Mouse (Mus musculus): ENCODE measurements at regions not wholly inside any gene's neighbourhood (a gene's known extent, or its start where the extent isn't known, plus 50 kb on each side); places are given as distances from the start of the nearest gene placed in this dataset.

DNA sequence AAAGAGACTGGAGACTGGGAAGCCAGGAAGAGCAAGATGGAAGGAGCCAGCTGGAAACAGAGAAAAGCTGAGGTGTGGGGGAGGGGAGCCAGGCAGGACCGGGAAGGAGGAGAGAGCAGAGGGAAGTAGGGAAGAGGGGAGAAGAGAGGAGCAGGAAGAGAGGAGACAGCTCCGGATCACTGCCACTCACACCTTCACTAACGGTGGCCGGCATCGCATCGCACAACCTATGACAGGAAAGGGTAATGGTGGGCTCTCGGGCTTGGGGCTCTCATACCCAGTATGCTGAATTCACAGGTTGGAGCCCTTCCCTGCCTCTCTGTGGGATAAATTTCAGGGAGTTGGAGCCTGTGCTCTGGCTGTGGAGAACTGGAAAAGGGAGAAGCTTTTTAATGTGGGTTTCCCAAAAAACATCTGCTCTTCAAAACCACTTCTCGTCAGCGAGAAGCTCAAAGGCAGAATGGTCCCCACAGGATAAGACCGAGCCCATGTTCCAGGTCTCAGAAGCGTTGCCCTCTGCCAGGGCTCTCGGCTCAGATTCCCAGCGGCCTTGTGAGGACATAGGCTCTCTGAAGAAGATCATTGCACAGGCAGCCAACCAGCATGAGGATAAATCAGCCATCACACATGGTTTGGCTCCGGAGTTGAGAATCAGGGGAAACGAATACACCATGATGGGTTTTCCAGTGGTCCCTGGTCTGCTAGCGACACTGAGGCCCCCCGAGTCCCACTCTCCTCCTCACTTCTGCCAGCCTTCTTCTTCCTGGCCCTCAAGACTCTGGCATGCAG lies 53.8 kb upstream of the Coro2b start:
- no peak for DNase-seq (ENCODE audit: low spot score)

DNA sequence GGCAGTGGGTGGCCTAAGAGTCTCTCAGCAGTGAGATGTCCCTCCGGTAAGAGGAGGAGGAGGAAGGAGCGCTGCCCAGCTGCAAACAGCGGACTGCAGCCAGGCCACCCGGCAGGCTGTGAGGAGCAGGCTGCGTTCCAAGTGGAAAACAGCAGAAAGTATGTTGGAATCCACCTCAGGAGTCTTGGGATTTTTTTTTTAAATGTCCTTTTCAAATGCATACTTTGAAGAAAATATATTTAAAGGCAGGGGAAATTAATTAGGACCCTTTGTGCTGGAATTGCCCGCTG lies 54.3 kb upstream of the Coro2b start:
- DNase-seq (ENCODE audit: low spot score): no peak

- no peak for DNase-seq (ENCODE audit: low spot score)
Observed at GRCm38 (mm10) chr9:62598056-62598455, 61.2 kb upstream of the Coro2b start.

- no peak for DNase-seq (ENCODE audit: low spot score)
Observed at GRCm38 (mm10) chr9:62598956-62599355, 62.1 kb upstream of the Coro2b start.

DNA sequence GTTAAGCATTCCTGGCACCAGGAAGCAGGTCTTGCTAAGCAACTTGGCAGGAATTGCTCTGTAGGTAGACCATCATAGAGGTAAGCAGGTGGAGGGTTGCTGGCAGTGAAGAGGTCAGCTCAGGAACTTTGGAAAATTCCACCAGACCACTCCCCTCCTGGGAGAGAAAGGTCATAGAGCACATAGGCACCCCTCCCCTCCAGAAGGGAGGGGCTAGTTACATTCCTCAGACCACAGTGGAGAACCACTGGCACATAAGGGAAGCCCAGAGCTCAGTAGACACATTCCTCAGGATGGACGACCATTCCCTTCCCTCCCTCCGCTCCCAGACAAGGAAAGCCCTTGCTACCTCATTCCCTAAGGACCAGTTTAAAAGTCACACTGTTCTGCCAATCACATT lies 67.1 kb upstream of the Itga11 start:
- no peak for DNase-seq (ENCODE audit: low spot score)

- DNase-seq (ENCODE audit: low spot score): no peak
Observed at GRCm38 (mm10) chr9:62611452-62611851, 66.2 kb upstream of the Itga11 start.

- no peak for DNase-seq (ENCODE audit: low spot score)
Observed at GRCm38 (mm10) chr9:62613053-62613452, 64.6 kb upstream of the Itga11 start.

DNA sequence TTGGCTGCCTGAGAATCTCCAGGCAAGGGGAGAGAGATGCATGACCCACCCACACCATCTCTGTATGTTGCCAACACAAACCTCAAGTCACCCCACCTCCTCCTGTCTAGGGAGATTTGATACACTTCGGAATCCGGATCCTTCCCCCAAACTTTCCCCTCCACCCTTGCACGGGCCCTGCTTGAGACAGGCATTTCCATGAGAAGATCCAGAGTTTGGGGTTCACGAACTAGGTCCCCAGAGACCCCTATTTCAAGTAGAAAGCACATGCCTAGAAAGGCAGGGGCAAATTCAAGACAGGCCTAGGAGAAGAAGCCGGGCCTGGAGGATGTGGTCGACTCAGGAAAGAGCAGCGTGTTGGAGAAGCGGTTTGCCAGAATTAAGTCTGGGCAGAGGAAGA lies 63.8 kb upstream of the Itga11 start:
- no peak for DNase-seq (ENCODE audit: low spot score)

- no peak for DNase-seq (ENCODE audit: low spot score)
Observed at GRCm38 (mm10) chr9:62614950-62615349, 62.7 kb upstream of the Itga11 start.

- no peak for DNase-seq (ENCODE audit: low spot score)
Observed at GRCm38 (mm10) chr9:62615799-62616198, 61.8 kb upstream of the Itga11 start.

DNA sequence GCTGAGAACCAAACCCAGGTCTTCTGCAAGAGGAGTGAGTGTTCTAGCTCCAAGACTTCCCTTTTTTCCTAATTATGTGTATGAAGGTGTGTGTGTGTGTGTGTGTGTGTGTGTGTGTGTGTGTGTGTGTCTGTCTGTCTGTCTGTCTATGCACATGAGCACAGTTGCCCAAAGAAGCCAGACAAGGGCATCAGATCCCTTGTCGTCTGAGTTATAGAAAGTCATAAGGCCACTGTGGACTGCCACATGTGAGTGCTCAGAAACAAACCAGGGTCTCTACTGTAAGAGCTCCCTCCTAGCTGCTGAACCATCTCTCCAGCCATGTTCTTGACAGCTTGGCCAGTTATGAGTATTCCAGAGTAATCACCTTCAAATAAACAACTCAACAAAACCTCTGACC lies 58.6 kb upstream of the Itga11 start:
- no peak for DNase-seq (ENCODE audit: low spot score)

DNA sequence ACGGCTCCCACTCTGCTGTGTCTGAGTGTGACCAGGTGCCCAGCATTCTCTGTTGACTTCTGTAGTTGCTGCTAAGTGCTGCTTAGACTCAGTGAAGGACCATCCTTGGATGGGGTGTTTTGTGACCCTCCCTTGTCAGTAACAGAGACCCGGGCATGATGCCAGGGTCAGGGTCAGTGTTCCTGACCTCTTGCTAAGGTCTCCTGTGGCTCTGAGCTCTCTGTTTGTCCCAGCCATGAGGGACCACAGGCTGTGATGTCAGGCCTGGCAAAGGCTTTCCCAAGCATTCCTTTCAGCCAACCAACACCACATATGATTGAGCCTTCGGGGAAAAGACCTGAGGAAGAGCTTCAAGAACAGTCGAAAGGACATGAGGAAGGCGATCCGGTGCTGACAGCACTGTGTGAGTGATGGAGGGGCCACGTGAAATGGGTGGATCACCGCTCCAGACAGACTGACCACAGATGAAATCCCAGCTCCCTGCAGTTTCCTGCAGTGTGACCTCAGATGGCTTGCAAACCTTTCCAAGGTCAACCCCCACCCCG lies 56.7 kb upstream of the Itga11 start:
- no peak for DNase-seq (ENCODE audit: low spot score)

DNA sequence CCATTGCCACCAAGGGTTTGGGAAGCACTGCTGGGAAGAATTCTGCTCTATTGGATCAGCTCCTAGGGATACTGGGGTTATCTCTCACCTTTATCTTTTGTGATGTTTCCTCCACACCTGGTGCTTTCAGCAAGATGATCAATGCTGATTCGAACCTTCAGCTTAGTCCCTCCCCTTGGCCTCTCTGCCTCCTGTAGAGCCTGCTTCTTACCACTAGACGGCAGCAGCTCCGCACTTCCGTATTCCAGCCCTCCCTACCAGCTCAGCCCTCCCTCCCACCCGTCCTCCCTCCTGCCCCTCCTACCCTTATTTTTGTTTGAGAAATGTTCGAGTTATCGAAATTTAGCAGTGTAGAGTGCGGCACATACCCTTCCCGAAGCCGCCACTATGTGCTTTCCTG lies 55.5 kb upstream of the Itga11 start:
- DNase-seq (ENCODE audit: low spot score): peak; percentile 23

- no peak for DNase-seq (ENCODE audit: low spot score)
Observed at GRCm38 (mm10) chr9:62624562-62625044, 53.0 kb upstream of the Itga11 start.

DNA sequence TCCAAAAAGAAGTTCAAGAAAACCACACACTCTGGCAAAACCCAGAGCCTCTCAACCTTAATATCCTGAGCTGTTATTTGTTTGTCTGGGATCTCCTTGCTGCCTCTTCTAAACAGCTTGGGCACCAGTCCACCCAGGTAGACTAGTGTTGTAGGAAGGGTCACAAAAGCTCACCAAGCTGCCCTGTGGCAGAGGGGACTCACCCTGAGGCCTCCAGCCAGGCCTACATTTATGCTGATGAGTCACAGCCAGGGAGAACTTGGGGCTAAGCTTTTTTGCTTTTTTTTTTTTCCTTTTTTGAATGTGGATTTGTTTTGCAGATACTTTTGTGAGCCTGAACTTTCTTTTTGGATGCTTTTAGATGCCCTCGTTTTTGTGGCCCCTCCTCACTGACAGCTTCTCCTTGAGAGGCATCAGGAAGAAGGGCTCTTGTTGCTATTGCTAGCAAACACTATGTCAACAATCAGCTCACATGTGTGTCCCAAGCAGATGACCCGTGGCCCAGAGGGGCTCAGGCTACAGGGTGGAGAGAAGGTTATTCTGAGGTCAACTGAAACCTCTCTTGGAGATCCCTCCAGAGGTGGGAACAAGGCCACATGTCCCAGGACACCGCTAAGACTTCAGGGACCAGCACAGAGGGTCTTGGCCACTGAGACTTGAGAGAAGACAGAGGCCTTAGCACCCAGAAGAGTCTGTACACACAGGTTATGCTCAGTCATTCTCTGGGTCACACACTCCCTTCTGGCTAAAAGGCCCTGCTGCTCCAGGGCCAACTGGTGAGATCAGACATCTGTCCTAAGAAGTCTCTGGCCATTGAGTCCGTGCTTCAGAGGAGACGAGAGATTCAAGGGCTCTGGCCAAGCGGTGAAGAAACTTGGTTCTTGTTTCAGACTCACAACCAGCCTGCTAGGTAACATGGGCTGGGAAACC lies 50.3 kb upstream of the Itga11 start:
- DNase-seq (ENCODE audit: low spot score): no peak

Data from c-Kit-positive CD71-positive TER-119-positive erythroid progenitor cells, embryonic 14.5 days (primary cell).